Mouse (Mus musculus) embryo, embryonic 10.5 days (tissue): ENCODE measurements at regions not wholly inside any gene's neighbourhood (a gene's known extent, or its start where the extent isn't known, plus 50 kb on each side); places are given as distances from the start of the nearest gene placed in this dataset.

Experiments used
- DNase-seq: peaks from one replicate; pipeline ENCODE4 v3.0.0-alpha.2; 2015; ENCODE audit warnings: low spot score

DNA sequence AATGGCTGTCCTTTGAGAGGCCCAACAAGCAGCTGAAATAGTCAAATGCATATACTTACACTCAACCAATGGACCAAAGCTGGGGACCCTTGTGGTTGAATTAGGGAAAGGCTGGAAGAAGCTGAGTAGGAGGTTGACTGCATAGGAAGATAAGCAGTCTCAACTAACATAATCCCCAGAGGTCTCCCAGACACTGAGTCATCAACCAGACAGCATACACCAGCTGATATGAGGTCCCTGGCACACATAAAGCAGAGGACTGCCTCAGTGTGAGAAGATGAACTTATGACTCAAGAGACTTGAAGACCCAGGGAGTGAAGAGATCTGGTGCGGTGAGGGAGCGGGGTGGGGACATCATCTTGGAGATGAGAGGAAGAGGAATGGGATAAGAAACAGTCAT is 863.8 kb downstream of the Nap1l3 start:
- DNase-seq, result no peak

DNA sequence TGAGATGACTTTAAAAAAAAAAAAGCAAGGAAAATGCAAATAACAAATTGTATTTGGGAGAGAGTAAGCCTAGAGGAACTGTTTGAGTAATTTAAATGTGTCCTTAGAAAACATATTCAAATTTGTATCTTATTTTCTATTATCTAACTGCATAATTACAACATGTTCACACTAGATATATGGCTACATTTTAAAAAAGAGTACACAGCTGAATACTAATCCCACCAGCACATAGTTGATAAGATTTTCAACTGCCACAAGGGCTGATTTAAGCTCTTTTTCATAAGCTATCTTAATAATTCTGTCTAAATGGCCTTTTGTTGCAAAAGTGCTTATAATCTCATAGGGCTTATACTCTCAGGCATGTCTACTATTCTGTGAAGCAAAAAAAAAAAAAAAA is 877.4 kb downstream of the Nap1l3 start:
- no peak for DNase-seq

DNA sequence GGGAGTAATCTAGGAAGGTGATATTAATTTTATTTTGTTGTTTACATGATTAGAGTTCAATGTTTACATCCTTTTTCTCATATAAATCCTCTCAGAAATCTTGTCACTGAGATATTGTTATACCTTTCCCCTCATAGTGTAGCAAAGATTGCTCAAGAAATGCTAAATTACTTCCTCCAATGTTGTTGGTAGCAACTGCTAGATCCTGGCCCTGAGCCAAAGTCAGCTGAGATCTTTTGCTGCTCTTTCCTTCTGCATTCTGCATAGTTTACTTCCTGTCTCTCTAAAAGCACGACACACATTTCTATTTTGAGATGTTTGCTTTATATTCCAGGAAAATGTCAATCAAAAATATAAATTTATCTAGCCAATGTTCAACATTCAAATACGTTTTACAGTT is 899.5 kb downstream of the Nap1l3 start:
- DNase-seq, result no peak

DNA sequence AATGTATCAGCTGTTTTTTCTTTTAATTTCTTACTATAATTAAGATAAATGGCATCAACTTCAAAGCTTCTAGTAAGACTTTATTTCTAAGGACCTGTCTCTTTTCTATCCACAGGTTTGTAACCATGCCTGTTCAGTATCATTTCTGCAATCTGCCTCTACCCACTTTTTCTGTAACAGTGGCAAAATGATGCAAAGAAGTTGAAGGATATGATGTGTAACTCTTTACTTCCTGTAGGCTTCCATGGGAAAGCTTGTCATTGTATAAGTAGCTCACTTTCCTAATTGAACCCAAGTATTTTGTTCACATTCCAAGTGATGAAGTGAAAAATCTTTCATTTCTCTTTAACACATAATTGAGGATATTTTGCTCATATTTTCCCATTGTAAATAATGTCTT is 900.0 kb downstream of the Nap1l3 start:
- no peak for DNase-seq

DNA sequence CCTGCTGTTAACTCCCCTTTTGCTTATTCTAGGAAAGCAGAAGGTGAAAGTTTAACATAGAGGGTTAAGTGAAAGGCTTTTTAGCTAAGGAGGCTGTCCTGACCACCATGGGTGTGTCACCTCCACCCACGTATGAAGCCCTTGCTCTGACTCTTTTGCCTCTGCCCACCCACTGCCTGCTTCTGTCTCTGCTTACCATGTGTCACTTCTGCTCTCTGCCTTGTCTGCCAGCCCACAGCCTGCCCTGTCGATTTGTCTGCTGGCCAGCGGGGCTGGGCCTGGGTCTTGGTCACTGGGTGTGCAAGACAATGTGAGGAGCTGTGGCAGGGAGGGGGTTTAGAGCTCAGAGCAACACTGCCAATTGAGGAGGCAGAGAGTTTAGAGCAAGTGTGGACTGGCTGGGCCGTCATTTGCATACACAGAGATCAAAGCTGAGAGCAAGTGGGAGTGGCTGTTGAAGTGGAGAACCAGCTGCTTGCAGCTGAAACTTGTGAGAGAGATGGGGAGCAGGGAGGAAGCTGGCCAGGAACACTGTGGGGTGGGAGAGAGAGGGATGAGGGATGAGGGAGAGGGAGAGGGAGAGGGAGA is 917.7 kb downstream of the Nap1l3 start:
- peak; percentile 32 for DNase-seq

DNA sequence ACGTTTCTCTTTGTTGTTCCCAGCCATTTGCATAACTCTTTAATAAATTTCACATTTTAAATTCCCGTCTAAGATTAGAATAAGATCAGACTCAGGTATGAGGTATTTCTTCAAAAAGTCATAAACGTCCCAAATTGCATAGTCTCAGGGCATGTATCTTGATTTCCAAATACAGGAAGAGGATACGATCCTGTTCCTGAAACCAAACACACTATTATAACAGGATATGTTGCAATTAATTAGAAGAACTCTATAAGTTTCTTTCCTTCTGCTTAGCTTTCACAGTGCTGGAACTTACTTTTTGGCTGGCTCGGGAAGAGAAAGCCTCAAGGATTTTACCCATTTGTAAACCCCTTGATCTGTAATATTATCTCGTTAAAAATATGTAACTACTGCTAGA is 968.1 kb downstream of the Nap1l3 start:
- DNase-seq, result no peak
